Mouse (Mus musculus): ENCODE measurements around the gene Tex261.
A peak's percentile ranks its signal among the peaks of the same experiment; 100 is the strongest.
"Not testable (repeated sequence)": the region's sequence is repeated elsewhere in the genome, so short reads cannot be mapped to it uniquely, and the experiment has no call there.

Gene Tex261

DNA sequence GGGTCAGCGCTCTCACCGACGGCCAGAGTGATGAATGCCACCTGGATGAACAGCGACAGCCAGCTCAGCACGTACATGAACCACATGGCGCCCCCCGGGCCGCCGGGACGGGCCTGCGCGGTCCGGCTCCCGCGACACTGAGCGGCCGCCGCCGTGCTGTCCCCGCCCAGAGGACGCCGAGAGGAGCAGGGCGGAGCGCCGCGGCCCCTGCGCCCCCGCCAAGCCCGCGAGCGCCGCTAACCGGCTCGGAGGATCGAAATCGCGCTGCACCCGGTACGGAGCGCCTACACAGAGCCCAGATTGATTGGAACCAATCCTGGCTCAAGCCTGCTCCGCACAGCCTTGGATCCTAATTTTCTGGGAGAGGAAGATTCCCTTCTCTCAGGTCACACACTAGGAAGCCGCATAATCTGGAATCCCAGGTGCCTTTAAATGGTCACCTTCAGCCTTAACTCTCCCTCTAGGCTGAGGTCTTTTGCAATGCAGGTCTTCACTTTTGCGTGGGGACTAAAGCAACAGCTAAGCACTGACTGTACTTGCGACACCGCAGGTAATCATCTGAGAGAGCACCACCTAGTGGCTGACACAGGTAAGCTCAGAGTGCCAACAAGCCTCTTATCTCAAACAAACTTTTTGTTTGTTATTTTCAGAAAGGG is at the start of gene Tex261:
TSS of gene Tex261 (minus strand) at position 176 of the 656 bp plus-strand sequence.
- DNase-seq (ENCODE audit: low read depth, low spot score) = peak; percentile 80

DNA sequence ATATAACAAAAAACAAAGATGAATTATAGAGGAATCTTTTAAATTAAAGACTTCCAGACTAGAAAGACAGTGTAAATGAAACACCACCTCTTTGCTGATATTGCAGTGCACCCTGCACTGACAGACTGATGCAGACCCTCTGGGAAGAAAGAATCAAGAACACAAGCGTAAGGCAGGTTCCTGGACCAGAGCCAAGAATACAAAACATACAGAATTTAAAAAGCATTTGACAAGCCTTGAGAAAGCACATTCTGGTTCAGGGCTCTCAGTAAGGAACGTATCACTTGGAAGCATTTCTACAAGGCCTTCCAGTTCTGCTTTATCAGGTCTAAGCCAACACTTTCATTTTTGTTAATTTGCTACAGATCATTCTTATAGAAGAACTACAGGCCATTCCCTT is 46.2 kb upstream of the Tex261 start:
- no peak for DNase-seq (ENCODE audit: low read depth, low spot score)

DNA sequence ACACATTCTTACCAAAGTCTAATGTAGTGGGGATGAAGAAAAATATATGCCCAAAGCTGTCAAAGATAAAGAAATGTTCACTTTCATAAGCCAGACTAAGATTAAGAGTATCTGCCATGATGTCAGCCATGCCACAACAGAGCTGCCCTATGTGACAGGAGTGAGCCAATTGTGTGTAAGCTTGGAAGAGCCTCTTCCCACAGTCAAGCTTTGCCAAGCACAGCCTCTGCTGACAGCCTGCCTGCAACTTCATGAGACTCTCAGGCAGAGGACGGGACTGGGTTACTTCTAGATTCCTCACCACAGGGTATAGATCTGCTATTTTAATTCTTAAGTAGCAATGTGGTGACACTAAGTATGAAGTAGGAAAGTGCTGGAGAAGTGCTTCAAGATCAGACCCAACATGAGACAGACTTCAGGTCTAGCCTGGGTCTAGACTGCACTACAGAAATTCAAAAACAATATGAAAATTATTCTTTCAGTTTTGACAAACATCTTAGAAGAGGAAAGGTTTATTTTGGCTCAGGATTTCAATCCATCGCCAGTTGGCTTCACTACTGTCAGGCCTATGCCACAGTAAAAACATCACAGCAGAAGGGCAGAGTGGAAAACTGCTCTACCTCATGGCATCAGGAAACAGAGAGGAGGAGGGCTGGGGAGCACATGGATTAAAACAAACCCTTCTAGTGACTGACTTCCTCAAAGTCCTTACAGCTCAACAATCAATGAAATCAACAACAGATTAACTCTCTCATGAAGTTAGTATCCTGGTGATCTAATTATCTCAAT is 45.3 kb upstream of the Tex261 start:
- DNase-seq (ENCODE audit: low read depth, low spot score) = no peak

DNA sequence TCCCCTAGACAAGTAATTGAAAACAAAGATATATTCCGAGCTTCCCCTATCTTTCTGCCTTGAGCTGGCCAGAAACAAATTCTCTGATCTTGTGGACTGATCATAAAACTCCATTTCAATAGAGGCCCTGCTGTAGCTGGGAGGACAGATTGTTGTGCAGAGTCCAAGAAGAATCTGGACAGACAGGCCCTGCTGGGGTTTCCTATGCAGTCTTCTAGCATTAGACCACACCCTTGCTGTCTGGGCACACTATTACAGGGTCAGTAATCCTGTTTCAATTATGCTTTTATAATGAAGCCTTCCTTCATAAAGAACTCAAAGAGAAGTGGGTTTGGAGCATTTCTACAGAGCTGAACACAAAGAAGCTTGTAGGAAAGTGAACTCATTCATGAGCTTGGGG is 43.4 kb upstream of the Tex261 start:
- DNase-seq (ENCODE audit: low read depth, low spot score) = no peak

DNA sequence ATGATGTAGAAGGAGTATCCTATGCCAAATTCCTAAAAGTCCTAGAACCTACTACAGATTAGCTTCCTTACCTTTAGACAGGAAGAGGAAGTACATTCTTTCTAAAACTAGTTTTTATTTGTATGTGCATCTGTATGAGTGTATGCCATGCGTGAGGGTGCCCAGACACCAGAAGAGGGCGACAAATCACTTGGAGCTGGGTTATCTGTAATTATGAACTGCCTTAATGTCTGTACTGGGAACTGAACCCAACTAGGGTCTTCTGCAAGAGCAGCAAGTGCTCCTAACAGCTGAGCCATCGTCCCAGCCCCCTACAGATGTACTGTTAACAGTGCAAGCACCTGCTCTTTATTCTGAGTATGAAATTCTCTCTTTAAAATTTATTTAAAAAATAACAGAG is 40.2 kb upstream of the Tex261 start:
- DNase-seq (ENCODE audit: low read depth, low spot score) = no peak

DNA sequence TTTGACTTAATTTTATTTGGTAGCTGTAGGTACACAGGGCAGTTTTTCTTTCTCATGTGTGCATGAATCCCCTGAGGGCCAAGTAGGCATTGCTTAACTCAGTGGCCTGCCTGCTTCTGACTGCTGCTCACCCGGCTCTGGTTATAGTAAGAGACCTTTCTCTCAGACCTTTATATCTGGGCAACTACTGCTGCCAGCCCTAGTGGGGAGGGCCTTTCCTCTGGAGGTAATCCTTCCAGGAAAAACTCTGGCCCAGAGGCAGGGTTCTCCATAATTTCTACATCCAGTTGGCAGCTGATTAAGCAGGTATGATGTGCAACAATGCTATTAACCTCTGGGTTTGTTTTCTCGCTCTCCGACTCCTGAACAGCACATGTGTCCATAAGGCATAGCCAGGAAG is 27.2 kb upstream of the Tex261 start:
- DNase-seq (ENCODE audit: low read depth, low spot score) = no peak

DNA sequence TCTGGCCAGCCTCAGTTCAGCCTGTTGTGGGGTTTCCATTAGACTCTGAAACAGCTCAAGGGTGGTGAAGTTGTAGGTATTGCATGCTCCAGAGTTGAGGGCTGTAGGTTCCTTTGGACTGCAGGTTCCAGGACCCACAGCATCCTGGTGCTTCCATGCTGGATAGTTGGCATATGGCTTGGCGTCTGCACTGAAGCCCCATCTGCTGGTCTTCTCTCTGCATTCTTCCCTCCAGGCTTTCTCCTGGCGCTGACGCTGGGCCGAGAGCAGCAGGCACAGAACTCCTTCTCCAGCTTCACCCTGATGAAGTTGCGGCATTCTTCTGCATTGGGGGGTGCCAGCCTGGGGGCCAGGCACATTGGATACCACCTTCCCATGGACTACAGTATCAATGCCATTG is 26.4 kb upstream of the Tex261 start:
- no peak for DNase-seq (ENCODE audit: low read depth, low spot score)

DNA sequence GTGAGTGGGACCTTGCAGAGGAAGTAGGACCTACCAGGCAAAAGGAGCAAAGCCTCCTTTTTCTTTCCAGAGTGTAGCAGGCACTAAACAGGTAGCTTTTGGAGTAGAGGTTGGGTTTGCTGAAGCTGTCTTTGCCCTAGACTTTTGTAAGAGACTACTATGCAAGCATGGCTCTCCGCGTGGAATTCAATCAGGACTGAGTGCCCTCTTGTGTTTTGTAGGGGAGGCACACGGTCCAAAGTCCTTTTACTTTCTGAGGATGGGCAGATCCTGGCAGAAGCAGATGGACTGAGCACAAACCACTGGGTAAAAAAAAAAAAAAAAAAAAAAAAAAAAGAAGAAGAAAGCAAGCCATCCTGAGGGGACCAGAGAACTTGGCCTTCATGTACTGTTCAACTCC is 21.1 kb upstream of the Tex261 start:
- no peak for DNase-seq (ENCODE audit: low read depth, low spot score)

DNA sequence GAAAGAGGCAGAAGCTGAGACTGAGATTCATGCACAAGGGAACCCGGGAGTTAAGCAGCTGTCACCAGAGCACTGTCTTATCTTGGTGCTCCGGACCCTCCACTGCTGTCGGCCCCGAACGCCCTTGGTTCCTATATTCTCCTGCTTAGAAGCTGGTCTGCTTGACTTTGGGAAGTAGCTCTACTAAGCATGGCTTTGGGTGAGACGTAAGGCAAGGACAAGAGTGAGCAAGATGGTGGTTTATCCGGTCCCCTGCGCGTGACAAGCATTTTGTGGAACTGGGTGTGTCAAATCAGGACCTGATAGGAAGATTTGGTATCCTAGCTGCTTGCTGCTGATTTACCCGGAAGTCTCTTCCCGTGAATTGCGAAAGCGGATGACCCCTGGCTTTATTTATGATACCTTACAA is 19.9 kb upstream of the Tex261 start:
- DNase-seq (ENCODE audit: low read depth, low spot score) = no peak

DNA sequence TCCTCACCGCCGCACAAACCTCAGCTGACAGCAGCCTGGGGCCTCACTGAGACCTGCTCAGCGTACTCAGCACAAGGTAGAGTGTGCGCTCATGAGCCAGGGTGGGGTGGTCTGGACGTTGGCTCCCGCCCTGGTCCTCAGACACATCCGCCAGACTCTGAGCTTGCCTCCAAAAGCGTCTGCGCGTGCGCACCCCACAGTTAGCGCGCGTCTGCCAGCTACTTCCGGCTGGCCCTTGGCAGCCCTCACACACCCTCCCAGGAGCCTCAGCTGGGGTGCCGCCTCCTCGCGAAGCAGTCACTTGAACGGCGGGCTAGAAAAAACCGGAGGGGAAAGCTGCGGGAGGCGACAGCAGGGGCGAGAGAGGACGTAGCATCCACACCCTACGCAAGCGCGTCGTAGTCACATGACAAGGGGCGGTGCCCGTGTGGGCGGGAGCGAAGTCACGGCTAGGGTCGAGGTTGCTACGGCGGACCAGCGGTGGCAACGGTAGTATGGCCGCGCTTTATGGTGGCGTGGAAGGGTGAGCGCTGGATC is 19.2 kb upstream of the Tex261 start, which contains the start of gene Nagk:
TSS of gene Nagk (plus strand) at position 223 of the 537 bp plus-strand sequence.
- peak; percentile 87 for DNase-seq (ENCODE audit: low read depth, low spot score)

DNA sequence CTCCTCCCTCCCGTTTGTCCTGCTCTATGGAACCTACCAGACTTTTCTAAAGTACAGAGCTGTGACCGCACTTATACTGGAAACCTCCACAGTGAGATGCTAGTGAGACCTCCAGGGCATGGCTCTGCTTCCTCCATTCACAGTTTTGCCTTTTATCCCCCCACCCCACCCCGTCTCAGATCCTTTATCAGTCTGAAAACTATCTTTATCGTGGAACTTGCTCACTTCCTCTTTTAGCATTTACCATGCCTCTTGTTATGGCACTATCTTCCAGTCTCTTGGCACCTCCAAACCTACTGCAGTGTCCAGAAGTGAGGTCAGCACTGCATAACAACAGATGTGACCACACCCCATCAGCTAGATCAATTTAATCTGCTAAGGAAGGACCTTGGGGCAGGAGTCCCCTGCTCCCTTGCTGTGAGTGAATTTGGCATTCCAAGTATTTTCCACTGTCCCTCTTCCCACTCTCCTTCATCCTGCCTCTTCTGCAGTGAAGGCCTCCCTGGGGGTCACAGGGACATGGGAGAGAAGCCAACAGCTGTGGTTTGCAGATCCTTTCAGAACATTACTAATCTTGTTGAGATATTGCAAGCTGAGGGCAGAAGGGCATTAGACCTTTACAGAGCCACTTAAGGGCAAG is 15.8 kb upstream of the Tex261 start:
- DNase-seq (ENCODE audit: low read depth, low spot score) = no peak

DNA sequence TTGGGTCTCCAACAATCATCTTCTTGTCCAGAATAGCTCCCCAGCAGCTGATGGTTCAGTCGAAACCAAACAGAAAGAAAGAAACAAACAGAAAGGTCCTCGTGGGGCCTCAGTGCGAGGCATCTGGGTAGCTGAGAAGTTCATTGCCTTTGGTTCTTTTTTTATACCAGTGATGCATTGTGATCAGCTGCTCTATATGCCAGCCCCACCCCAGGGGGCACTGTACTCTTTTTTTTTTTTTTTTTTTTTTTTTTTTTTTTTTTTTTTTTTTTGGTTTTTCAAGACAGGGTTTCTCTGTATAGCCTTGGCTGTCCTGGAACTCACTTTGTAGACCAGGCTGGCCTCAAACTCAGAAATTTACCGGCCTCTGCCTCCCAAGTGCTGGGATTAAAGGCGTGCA is 14.9 kb upstream of the Tex261 start:
- DNase-seq (ENCODE audit: low read depth, low spot score) = not testable (repeated sequence)

DNA sequence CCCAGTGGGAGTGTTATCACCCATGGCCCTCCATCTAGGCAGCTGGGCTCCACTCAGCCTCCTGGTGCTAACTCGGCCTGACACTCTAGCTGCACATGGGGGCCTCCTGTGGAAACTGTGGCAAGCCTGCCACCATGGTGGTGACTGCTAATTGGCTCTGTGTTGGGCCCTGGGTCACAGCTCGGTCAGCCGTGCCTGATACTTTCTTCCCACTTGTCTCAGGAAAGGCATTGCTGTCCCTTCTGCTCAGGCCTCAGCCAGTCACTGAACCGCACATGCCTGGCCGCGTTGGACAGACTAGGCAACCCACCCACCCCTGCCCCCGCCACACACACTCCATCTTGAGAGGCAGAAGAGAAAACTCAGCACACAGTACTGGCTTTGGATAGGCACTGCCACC is 12.9 kb upstream of the Tex261 start:
- no peak for DNase-seq (ENCODE audit: low read depth, low spot score)

DNA sequence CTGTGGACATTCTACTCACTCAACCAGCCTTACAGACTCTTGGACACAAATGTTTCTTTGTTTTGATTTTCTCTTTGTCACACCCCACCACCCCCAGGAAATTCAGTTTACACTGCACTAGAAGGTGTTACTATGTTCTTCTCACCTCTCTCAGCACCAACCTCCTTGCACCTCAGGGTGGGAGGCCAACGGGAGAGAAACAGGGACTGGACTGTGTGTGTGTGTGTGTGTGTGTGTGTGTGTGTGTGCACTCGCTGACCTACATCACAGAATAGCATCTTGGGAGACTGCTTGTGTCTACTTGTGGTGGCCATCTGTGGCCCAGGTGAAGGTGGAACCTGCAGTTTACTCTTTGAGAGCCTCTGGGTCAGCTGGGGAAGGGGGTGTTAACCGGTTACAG is 10.8 kb upstream of the Tex261 start:
- no peak for DNase-seq (ENCODE audit: low read depth, low spot score)

DNA sequence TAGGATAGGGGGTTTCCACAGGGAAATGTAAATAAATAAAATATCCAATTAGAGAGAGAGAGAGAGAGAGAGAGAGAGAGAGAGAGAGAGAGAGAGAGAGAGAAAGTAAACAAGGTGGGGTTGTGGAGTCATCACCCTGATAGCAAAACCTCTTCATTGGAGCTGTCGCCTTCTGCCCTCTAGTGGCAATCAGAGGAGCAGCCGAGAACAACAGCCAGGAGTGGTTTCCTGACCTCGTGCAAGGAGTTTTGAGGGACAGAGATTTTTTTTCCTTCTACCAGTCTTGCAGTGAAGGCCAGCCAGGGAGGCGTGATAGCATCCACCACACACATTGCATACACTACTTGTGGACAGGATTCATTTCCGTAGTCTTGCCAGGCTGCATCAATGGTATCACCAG is 3.4 kb upstream of the Tex261 start:
- DNase-seq (ENCODE audit: low read depth, low spot score) = no peak

DNA sequence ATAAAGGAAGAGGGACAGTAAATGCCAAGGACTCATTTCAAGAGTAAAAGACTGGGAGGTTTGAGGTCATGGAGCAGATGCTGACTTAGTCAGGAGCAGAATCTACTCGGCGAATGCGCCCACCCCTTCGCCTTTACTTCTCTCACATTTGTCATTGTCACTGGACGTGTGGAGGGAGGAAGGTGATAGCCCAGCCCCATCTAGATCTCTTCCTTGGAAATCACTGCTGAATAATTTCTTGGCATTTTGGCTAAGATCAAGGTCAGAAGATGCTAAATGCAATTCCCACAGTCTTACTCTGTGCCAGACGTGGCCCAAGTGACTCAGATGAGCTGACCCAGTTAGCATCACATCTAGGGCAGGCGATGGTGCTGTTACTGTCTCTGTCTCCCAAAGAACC is 2.7 kb upstream of the Tex261 start:
- no peak for DNase-seq (ENCODE audit: low read depth, low spot score)

DNA sequence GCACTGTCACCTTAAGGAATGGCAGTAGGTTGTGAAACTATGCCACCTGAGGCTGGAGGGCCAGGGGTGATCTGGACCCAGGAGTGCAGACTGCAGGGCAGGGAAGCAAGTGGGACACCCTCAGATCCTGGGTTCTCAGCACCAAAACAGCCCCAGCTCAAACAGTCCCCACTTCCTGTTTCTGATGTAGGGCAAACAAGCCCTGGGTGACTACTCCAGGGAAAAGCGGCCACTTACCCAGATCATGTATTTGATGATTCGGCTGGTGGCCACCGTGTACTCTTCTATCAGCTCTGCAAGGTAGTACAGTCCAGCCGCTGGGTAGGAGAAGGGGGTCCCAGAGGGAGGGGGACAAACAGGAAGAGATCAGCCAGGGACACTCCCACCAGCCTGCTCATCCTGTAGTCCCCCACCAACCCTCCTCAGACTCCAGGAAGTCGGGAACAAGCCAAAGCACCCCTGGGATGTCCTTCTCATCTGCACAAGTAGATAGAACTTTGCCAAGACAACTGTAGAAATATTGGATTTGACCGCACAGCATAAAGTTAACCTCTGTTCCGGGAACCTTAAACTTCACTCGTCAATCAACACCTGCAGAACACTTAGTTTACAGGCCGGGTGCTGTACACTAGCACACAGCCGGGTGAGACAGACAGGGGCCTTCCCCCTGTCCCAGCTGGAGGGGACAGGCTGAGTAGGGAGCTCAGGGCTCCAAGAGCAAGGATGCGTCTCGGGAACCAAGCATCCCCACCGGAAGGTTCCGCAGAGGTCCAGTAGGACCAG is 641 bp downstream of the Tex261 start:
- no peak for DNase-seq (ENCODE audit: low read depth, low spot score)

DNA sequence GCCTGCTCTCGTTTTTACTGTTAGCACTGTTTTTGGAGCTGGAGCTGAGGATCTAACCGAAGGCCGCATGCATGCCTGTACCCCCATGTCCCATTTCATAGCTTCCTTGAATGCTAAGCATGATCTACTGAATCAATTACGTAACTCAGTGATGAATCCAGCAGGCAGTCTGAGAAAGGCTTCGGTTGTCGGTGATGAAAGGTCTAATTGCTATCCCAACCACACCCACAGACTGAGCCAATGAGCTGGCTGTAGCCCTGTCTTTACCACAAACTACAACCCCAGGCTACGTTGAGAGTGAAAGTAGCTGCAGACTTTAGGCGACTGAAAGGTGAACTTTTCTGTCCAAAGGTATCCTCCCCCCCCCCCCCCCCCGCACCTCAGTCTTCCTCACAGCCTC is 1.5 kb downstream of the Tex261 start:
- DNase-seq (ENCODE audit: low read depth, low spot score) = no peak

DNA sequence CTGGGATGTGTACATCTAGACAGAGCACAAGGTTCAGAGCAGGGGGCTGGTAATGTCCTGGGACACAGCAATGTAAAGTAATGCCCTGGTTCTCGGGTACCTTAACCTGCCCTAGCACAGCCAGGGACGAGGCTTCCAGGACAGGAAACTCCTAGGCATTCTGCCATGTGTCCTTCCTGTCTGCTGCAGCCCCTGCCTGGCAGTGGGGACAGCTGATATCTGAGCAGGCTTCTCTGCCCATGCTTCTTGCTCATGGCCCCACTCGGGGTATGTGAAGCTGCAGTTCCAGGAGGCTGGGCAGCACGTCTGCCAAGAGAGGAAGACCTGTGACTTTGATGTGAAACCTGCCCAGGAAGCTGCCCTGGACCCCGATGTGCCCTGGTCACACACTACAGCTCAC is 7.1 kb downstream of the Tex261 start:
- no peak for DNase-seq (ENCODE audit: low read depth, low spot score)

DNA sequence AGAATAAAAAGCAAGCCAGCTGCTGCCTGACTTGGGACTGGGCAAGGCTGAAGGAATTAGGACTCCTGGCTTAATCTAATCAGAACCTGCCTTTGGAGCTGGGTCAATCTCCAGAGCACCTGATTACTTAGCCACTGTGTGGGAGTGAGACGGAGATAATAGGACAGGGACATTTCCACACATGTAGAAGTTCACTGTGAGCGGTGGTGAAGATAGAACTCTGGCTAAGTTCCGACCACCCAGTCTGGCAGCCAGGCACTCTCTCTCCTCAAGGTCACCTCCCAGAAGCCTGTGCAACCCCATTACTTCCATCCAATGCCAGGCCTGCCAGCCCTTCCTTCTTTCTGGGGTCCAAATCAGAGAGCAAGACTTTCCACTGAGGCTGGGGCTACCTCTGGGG is 8.6 kb downstream of the Tex261 start:
- DNase-seq (ENCODE audit: low read depth, low spot score) = no peak

DNA sequence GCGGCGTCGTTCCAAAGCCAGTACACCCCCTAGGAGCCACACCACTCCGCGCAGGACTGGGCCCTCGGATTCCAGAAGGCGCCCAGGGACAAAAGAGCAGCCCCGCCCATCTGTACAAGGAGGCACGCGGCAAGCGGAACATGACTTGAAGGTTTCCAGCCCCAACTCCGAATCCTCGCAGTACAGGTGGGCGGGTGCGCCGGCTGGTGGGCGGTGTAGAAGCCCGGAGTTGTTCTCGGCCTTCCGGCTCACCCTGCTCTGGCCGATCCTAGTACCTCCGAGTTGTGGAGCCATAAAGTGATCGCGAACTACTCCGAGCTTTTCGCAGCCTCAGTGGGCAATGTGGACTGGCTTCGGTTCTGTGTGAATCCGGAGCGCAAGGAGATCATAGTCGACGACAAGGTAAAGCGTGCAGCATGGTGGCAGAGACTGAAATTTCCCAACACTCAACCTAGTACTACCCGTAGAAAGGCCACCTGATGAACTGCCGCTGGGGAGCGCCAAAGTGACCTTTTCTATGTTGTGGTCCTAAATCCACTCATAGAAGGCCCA is 12.7 kb downstream of the Tex261 start:
- no peak for DNase-seq (ENCODE audit: low read depth, low spot score)

Data from WW6 (cell line).